Mouse (Mus musculus): ENCODE results near the gene Tmtc2. TPM values are rescaled to one million over a fixed set of nuclear protein-coding genes. Genes with fewer than 3 reads are reported as not detected.
A peak's percentile ranks its signal among the peaks of the same experiment; 100 is the strongest.

The Tmtc2 gene
- polyA plus RNA-seq, 1 experiment from 2014 or later: 5.7 TPM

DNA sequence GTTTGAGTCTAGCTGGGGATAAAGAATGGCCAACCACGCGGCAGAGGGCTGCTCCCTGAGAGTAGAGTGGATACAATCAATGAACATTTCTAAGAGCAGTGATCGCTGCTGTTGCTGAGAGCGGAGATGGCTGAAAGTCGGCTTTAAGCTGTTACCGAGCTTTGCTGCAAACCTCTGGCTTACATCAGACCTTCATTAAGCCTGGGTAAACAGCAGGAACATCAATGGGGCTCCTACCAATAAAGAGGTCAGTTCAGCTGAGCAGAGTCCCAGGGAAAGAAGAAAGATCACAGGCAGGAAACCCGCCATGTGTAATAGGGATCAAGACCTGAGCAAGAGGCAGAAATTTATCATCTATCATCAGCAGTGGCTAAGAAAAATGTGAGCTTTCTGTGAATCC lies 72.5 kb downstream of the Tmtc2 start:
- WGBS: 49% methylated on average over 7 of the region's 7 CpGs
- H3K9me3 ChIP-seq (ENCODE audit: control insufficient read depth, low read length): no peaks in the 10 kb centered on the region
- DNase-seq (ENCODE audit: low spot score) (no peak), ATAC-seq (ENCODE audit: low FRiP score, low TSS enrichment) (no peak)
- TF ChIP-seq EP300 (optimal IDR thresholded peaks at IDR 0.05) (no peak), CTCF (IDR thresholded peaks at IDR 0.05; ENCODE audit: low read depth) (no peak)
- H3K36me3 ChIP-seq (ENCODE audit: control insufficient read depth, insufficient read depth, low read length): no peaks in the 10 kb centered on the region
- no peak overlapping the region for H3K4me3 ChIP-seq (ENCODE audit: low read depth, low read length)
- H3K4me1 ChIP-seq (replicated peaks; ENCODE audit: control insufficient read depth, insufficient read depth): no peaks in the 10 kb centered on the region
- no peak overlapping the region for H3K27ac ChIP-seq (replicated peaks)
- H3K4me2 ChIP-seq (replicated peaks; ENCODE audit: low read depth): no peak overlapping the region
- no peaks in the 10 kb centered on the region for H3K27me3 ChIP-seq (ENCODE audit: control insufficient read depth, insufficient read depth, low read length)
- no peak overlapping the region for H3K9ac ChIP-seq (ENCODE audit: low read length)

DNA sequence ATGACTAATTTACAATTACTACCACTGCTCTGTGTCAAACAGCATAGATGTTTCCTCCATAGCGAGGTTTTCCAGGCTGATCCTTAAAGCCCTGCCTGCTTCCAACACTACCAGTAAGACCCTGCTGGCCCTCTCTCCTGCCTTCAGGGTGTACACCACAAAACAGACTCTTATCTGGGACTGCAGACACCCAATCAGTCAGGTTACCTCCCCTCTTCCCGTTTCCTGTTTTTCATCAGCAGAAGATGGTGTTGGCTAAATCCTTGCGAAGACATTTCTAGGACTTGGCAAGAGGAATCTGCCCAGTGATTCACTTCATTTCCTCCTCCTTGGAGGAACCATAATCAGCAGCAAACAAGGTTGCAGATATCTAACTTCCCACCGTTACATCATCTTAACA lies 73.8 kb downstream of the Tmtc2 start:
- Histone ChIP-seq H3K4me3 (ENCODE audit: low read depth, low read length) (no peak overlapping the region), H3K4me1 (replicated peaks; ENCODE audit: control insufficient read depth, insufficient read depth) (no peaks in the 10 kb centered on the region), H3K27ac (replicated peaks) (no peak overlapping the region), H3K9me3 (ENCODE audit: control insufficient read depth, low read length) (no peaks in the 10 kb centered on the region), H3K9ac (ENCODE audit: low read length) (no peak overlapping the region), H3K4me2 (replicated peaks; ENCODE audit: low read depth) (no peak overlapping the region), H3K27me3 (ENCODE audit: control insufficient read depth, insufficient read depth, low read length) (no peaks in the 10 kb centered on the region), H3K36me3 (ENCODE audit: control insufficient read depth, insufficient read depth, low read length) (no peaks in the 10 kb centered on the region)
- DNase-seq (ENCODE audit: low spot score) (peak; percentile 19), ATAC-seq (ENCODE audit: low FRiP score, low TSS enrichment) (peak; percentile 59; the same call in 1 of the 2 replicates)
- TF ChIP-seq EP300 (optimal IDR thresholded peaks at IDR 0.05): no peak
- TF ChIP-seq CTCF (IDR thresholded peaks at IDR 0.05; ENCODE audit: low read depth): no peak
- WGBS: 70% methylated on average over 4 of the region's 4 CpGs

DNA sequence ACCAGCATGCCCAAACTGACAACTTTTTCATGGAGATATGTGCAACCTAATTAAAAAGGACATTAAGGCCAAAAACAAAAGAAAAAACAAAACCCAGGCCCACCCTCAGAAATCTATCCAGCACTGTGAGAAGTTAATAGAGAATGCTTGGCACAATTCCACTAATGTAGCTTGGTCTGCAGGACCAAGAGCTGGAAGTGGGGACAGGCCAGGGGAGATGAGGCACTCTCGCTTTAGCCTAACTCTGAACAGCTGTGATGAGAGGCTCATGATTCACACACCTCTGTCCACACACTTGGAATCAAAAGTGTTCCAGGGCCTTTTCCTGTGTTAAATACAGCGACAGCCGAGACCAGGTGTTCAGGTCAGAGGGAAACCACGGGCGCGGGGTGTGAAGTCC lies 79.0 kb downstream of the Tmtc2 start:
- TF ChIP-seq CTCF (IDR thresholded peaks at IDR 0.05; ENCODE audit: low read depth) (no peak), EP300 (optimal IDR thresholded peaks at IDR 0.05) (no peak)
- no peaks in the 10 kb centered on the region for H3K4me1 ChIP-seq (replicated peaks; ENCODE audit: control insufficient read depth, insufficient read depth)
- no peak overlapping the region for H3K4me2 ChIP-seq (replicated peaks; ENCODE audit: low read depth)
- ATAC-seq (ENCODE audit: low FRiP score, low TSS enrichment) (no peak), DNase-seq (ENCODE audit: low spot score) (no peak)
- H3K27me3 ChIP-seq (ENCODE audit: control insufficient read depth, insufficient read depth, low read length): no peaks in the 10 kb centered on the region
- no peaks in the 10 kb centered on the region for H3K36me3 ChIP-seq (ENCODE audit: control insufficient read depth, insufficient read depth, low read length)
- no peak overlapping the region for H3K4me3 ChIP-seq (ENCODE audit: low read depth, low read length)
- H3K9me3 ChIP-seq (ENCODE audit: control insufficient read depth, low read length): no peaks in the 10 kb centered on the region
- no peak overlapping the region for H3K9ac ChIP-seq (ENCODE audit: low read length)
- no peak overlapping the region for H3K27ac ChIP-seq (replicated peaks)
- 59% methylated on average over 6 of the region's 6 CpGs for WGBS

DNA sequence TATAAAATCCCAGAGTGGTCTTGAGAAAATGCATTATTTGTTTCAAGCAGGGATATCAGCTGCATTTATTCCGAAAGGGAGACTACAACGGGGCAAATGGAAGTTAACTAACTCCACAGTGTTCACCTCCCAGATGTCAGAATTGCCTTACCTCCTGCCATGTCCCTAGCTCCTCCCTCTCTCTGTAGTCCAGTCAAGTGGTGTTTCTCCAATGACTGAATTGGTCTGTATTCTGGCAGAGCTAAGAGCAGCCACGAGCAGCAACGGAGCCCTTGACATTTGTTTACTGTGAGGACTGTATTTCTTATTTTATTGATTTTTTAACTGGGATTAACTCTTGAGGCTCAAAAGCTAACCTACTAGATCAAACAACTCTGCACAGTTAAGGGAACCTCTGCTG lies 81.8 kb downstream of the Tmtc2 start:
- H3K4me2 ChIP-seq (replicated peaks; ENCODE audit: low read depth): no peak overlapping the region
- TF ChIP-seq EP300 (optimal IDR thresholded peaks at IDR 0.05) (no peak), CTCF (IDR thresholded peaks at IDR 0.05; ENCODE audit: low read depth) (no peak)
- 36% methylated on average over 4 of the region's 4 CpGs for WGBS
- no peaks in the 10 kb centered on the region for H3K9me3 ChIP-seq (ENCODE audit: control insufficient read depth, low read length)
- no peaks in the 10 kb centered on the region for H3K4me1 ChIP-seq (replicated peaks; ENCODE audit: control insufficient read depth, insufficient read depth)
- no peak overlapping the region for H3K9ac ChIP-seq (ENCODE audit: low read length)
- no peaks in the 10 kb centered on the region for H3K36me3 ChIP-seq (ENCODE audit: control insufficient read depth, insufficient read depth, low read length)
- H3K27ac ChIP-seq (replicated peaks): no peak overlapping the region
- no peak overlapping the region for H3K4me3 ChIP-seq (ENCODE audit: low read depth, low read length)
- no peaks in the 10 kb centered on the region for H3K27me3 ChIP-seq (ENCODE audit: control insufficient read depth, insufficient read depth, low read length)
- no peak for ATAC-seq (ENCODE audit: low FRiP score, low TSS enrichment)
- DNase-seq (ENCODE audit: low spot score): no peak

DNA sequence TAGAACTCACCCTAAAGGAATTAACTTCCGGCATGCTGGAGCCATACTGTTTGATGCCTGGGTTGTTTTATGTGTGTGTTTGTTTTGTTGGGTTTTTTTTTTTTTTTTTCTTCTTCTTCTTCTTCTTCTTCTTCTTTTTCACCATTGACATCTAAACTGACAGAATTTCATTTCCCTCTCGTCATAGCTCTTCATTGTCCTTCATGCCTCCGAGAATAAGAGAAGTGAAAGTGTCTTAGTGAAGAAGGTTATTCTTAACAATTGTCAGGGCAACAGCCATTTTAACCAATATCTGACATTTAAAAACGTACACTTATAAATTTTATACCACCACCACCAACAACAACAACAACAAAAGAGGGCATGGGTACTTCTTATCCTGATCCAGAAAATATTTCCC lies 83.5 kb downstream of the Tmtc2 start:
- ATAC-seq (ENCODE audit: low FRiP score, low TSS enrichment) (no peak), DNase-seq (ENCODE audit: low spot score) (no peak)
- Histone ChIP-seq H3K4me3 (ENCODE audit: low read depth, low read length) (no peak overlapping the region), H3K27me3 (ENCODE audit: control insufficient read depth, insufficient read depth, low read length) (no peaks in the 10 kb centered on the region), H3K4me1 (replicated peaks; ENCODE audit: control insufficient read depth, insufficient read depth) (no peaks in the 10 kb centered on the region), H3K36me3 (ENCODE audit: control insufficient read depth, insufficient read depth, low read length) (no peaks in the 10 kb centered on the region), H3K4me2 (replicated peaks; ENCODE audit: low read depth) (no peak overlapping the region), H3K9me3 (ENCODE audit: control insufficient read depth, low read length) (no peaks in the 10 kb centered on the region), H3K27ac (replicated peaks) (no peak overlapping the region), H3K9ac (ENCODE audit: low read length) (no peak overlapping the region)
- TF ChIP-seq EP300 (optimal IDR thresholded peaks at IDR 0.05) (no peak), CTCF (IDR thresholded peaks at IDR 0.05; ENCODE audit: low read depth) (no peak)
- WGBS: 91% methylated on average over 4 of the region's 4 CpGs

DNA sequence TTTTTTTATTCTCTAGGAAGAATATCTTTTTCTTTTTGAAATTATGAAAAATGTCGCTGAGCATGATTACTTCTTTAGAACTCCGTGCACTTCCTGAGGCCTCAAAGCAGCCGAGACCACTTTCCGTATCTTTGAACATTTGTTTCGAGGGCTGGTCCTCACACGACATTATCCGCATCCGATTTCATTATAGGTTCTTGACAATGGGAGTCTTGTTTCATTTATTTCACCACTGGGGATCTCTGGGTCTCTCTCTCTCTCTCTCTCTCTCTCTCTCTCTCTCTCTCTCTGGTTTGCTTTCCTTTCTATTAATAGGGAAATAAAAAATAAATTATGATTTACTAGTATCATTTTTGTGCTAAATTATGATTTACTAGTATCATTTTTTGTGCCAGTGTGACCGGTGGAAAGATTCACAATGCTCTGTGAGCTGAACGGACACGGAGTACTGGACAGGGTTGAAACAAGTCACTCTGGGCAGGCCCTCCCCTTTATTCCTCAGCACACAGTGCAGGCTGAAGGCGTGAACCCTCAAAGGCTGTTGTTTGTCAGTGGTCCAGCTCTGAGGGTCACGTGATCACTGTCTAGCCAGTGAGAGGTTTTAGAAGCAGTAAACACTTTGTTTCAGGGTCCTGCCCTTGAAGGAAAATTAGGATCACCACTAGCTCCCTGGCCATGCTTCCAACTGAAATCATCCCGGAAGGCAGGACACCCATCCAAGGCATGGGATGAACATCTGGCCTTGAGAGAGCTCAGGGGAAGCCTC lies 84.1 kb downstream of the Tmtc2 start:
- 77% methylated on average over 14 of the region's 14 CpGs for WGBS
- no peak for DNase-seq (ENCODE audit: low spot score)
- no peaks in the 10 kb centered on the region for H3K4me1 ChIP-seq (replicated peaks; ENCODE audit: control insufficient read depth, insufficient read depth)
- no peaks in the 10 kb centered on the region for H3K27me3 ChIP-seq (ENCODE audit: control insufficient read depth, insufficient read depth, low read length)
- TF ChIP-seq CTCF (IDR thresholded peaks at IDR 0.05; ENCODE audit: low read depth): no peak
- no peak for TF ChIP-seq EP300 (optimal IDR thresholded peaks at IDR 0.05)
- no peak overlapping the region for H3K4me2 ChIP-seq (replicated peaks; ENCODE audit: low read depth)
- H3K4me3 ChIP-seq (ENCODE audit: low read depth, low read length): no peak overlapping the region
- no peaks in the 10 kb centered on the region for H3K36me3 ChIP-seq (ENCODE audit: control insufficient read depth, insufficient read depth, low read length)
- no peak overlapping the region for H3K27ac ChIP-seq (replicated peaks)
- ATAC-seq (ENCODE audit: low FRiP score, low TSS enrichment): 0 out of 2 replicates have a peak, but pooled peaks have one; percentile 51
- H3K9ac ChIP-seq (ENCODE audit: low read length): no peak overlapping the region
- no peaks in the 10 kb centered on the region for H3K9me3 ChIP-seq (ENCODE audit: control insufficient read depth, low read length)

Measured in stomach, postnatal 0 days (tissue).